Mouse (Mus musculus) embryonic fibroblast, embryonic 13.5 days (primary cell): Measurements from ENCODE around the gene Lcmt1.

Source experiments
- CTCF ChIP-seq: IDR thresholded peaks from 2 replicates; pipeline ENCODE4 v1.5.1; 2011; ENCODE audit warnings: mild to moderate bottlenecking, control low read depth, low read length, moderate library complexity, borderline replicate concordance; ENCODE audit not compliant: insufficient read depth
- POLR2A ChIP-seq: IDR thresholded peaks from 2 replicates; pipeline ENCODE4 v1.6.1; 2011; ENCODE audit warnings: low read depth, mild to moderate bottlenecking, control low read depth, low read length, moderate library complexity

DNA sequence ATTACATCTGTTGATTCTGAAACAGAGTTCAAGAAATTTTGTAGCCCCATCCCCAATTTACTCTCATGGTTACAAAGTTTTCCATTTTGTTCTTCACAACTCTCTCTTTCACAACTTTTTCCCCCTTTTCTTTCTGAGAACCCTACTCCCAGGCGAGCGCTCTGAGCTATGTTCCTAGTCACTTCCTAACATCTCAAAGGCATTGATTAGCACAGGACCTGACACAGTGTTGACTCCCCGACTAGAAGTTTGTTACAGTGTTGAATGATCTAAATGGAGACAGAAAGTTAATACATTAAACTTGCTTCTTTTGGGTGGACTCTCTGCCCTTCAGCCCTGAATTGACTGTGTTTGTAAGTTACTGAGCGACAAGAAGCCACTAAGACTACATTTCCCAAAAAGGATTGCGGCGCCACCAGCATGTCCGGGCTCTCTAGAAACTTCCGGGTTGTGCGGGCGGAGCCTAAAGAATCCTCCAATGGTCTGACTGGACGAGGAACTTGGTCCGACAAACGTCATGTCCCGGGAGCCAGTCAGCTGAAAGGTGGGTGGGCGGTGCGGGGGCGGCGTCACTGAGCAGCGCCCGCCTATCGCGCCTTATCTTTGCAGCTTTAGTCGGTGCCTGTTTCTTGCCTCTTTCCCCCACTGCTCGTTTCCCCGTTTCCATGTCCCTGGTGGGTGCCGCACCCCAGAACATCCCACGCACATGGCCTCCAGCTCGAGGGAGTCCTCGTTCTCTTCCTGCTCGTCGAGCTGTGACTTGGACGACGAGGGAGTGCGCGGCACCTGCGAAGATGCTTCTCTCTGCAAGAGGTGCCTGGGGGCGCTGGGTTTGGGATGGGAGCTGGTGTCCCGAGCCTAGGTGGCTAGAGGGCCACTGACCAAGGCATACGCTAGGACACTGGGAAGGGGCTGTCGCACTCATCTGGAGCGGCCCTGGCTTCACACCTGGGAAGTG, 8.1 kb downstream of the Lcmt1 start:
- TF ChIP-seq CTCF (no peak), POLR2A (peak; percentile 90)
